ENCODE assay signal across 17 mouse cellular contexts in the genomic region with DNA sequence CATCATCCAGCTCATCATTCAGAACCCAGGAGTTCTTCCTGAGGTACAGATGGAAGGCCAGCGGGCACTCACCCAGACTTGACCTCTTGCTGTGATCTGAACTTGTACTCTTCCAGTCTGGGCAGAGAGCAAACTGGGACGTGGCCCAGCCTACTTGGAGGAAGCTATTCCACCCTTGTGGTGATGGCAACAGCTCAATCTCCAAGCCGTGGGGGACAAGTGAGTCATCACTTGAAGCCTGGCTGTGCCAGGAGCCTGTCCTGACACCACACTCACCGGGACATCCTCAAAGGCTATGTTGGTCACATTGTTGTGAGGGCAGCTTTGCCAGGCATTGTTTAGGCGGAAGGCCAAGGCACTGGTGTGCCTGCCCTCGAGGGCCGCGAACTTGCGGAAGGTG.
DNase-seq lines count a peak whose midpoint lies in the region; ATAC-seq lines count a peak whose summit lies in the region.
"Had no signal": no experiment of that assay in that cellular context is flagged by ENCODE, and none has a peak within 500 bp of the region (broad histone marks: within the 10 kb centered on the region; RNA-seq: fewer than 3 reads in every experiment).

No protein-coding gene starts in this region.

- ATAC-seq in heart, embryonic 11.5 days (replicated peaks; ENCODE audit: insufficient number of reproducible peaks, low FRiP score, low TSS enrichment): no peak
- ATAC-seq: CD4-positive, CD25-positive, alpha-beta regulatory T cell, adult 4 months; intestine, embryonic 15.5 days; midbrain, embryonic 15.5 days had no signal

- H3K27me3 ChIP-seq in heart, embryonic 11.5 days (ENCODE audit: control insufficient read depth, insufficient read depth, low read length): no peaks in the 10 kb centered on the region
- H3K27me3 ChIP-seq: intestine, embryonic 15.5 days; limb, embryonic 12.5 days; liver, embryonic 15.5 days; midbrain, embryonic 15.5 days; neural tube, embryonic 12.5 days had no signal

- no peak overlapping the region for H3K4me3 ChIP-seq in heart, embryonic 11.5 days (ENCODE audit: low read depth, low read length)
- H3K4me3 ChIP-seq: hindbrain, embryonic 10.5 days; intestine, embryonic 15.5 days; limb, embryonic 12.5 days; liver, embryonic 15.5 days; midbrain, embryonic 15.5 days; neural tube, embryonic 12.5 days had no signal

- H3K27ac ChIP-seq in heart, embryonic 11.5 days (ENCODE audit: low read depth, low read length): no peak overlapping the region
- H3K27ac ChIP-seq: hindbrain, embryonic 10.5 days; intestine, embryonic 15.5 days; limb, embryonic 12.5 days; liver, embryonic 15.5 days; macrophage; midbrain, embryonic 15.5 days; neural tube, embryonic 12.5 days had no signal

- no peaks in the 10 kb centered on the region; the same call in 1 of the 2 replicates for H3K9me3 ChIP-seq in heart, embryonic 11.5 days (replicated peaks; ENCODE audit: control insufficient read depth, low read length)
- H3K9me3 ChIP-seq: hindbrain, embryonic 10.5 days; intestine, embryonic 15.5 days; liver, embryonic 15.5 days; midbrain, embryonic 15.5 days; neural tube, embryonic 12.5 days had no signal

- no peaks in the 10 kb centered on the region for H3K36me3 ChIP-seq in heart, embryonic 11.5 days (ENCODE audit: control insufficient read depth, insufficient read depth, low read length)
- H3K36me3 ChIP-seq: hindbrain, embryonic 10.5 days; intestine, embryonic 15.5 days; limb, embryonic 12.5 days; liver, embryonic 15.5 days; midbrain, embryonic 15.5 days; neural tube, embryonic 12.5 days had no signal

- H3K4me1 ChIP-seq in heart, embryonic 11.5 days (ENCODE audit: control insufficient read depth, insufficient read depth, low read length): peaks cover 15% of the 10 kb centered on the region
- H3K4me1 ChIP-seq: intestine, embryonic 15.5 days; limb, embryonic 12.5 days; liver, embryonic 15.5 days; midbrain, embryonic 15.5 days; neural tube, embryonic 12.5 days had no signal

- DNase-seq in heart, adult 18-20 months: peak; percentile 36 to 64
- peak; percentile 52 for DNase-seq in NIH3T3 (ENCODE audit: low read depth)
- peak; percentile 94 for DNase-seq in cerebellum, adult 8-10 months
- peak; percentile 30 for DNase-seq in gastrocnemius, postnatal 10 days
- DNase-seq in kidney, adult 8-10 months: no peak
- no peak for DNase-seq in urinary bladder, postnatal 36 days (ENCODE audit: low spot score in 2 of 2)
- DNase-seq in layer of hippocampus, adult 11-12 months (ENCODE audit: low spot score): no peak
- DNase-seq: kidney, postnatal 36 days had no signal

- no peak overlapping the region for H3K4me2 ChIP-seq in heart, embryonic 11.5 days
- H3K4me2 ChIP-seq: intestine, embryonic 15.5 days; limb, embryonic 12.5 days; liver, embryonic 15.5 days; midbrain, embryonic 15.5 days; neural tube, embryonic 12.5 days had no signal

- WGBS in heart, embryonic 11.5 days (ENCODE audit: insufficient replicate concordance): 74% methylated on average over 9 of the region's 9 CpGs

- H3K9ac ChIP-seq in heart, embryonic 11.5 days (ENCODE audit: low read depth, low read length): no peak overlapping the region
- H3K9ac ChIP-seq: intestine, embryonic 15.5 days; limb, embryonic 12.5 days; liver, embryonic 15.5 days; midbrain, embryonic 15.5 days; neural tube, embryonic 12.5 days had no signal

Comparison
In these comparisons a context has a peak if more than half of its experiments do, and no peak if none do; other contexts are left out.
1. DNase-seq: peak in heart, adult 18-20 months (2 of 2), NIH3T3 (single experiment), cerebellum, adult 8-10 months (single experiment) and gastrocnemius, postnatal 10 days (single experiment); none in kidney, adult 8-10 months (0 of 2), urinary bladder, postnatal 36 days (0 of 2) and layer of hippocampus, adult 11-12 months (single experiment).